Mouse (Mus musculus) ZHBTc4 (cell line): ENCODE data around the gene Txndc5.

Experiments used
- DNase-seq: peaks from one replicate; pipeline ENCODE4 v3.0.0-alpha.2; 2011; ENCODE audit warnings: low read depth, low spot score

Txndc5 gene

GRCm38 (mm10) chr13:38526116-38526515 is 2.5 kb downstream of the Txndc5 start:
- no peak for DNase-seq

DNA sequence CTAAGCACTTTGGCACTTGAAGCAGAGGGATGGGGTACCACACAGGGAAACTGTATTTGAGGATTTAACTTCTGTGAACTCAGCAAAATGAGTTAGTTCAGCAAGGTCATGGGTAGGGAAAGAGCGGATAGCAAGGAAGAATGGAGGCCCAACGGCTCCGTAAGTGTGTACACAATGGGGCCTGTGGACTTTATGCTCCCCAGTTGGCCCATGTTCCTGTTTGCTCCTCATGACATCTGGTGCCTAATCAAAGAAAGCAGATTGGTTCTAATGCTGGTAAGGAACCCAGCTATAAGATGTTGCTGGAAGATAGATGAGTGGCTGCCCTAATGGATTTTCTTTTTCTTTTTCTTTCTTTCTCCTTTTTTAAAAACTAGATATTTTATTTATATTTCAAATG is 3.4 kb downstream of the Txndc5 start:
- DNase-seq, result no peak

DNA sequence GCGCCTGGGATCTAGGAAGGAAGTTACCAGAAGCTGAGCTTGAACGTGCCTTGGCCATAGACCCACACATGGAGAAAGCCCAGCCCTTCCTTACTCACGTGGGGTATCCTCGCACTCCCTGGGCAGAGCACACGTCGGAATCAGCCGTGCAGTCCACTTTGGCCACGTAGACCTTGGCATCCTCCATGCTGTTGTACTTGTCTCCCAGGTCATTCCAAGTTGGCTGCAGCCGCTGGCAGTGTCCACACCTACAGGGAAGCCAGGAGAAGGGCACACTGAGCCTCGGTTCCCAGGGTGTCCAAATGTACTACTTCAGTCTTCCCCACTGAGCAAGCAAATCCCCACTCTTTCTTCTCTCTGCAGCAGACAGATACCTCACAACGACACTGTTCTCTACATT is 5.4 kb downstream of the Txndc5 start:
- no peak for DNase-seq

GRCm38 (mm10) chr13:38522056-38522654 is 6.5 kb downstream of the Txndc5 start:
- no peak for DNase-seq

- DNase-seq, result no peak
Observed at GRCm38 (mm10) chr13:38520299-38520698, 8.3 kb downstream of the Txndc5 start.

- no peak for DNase-seq
Observed at GRCm38 (mm10) chr13:38516582-38516981, 12.0 kb downstream of the Txndc5 start.

GRCm38 (mm10) chr13:38515845-38516244 is 12.8 kb downstream of the Txndc5 start:
- no peak for DNase-seq

DNA sequence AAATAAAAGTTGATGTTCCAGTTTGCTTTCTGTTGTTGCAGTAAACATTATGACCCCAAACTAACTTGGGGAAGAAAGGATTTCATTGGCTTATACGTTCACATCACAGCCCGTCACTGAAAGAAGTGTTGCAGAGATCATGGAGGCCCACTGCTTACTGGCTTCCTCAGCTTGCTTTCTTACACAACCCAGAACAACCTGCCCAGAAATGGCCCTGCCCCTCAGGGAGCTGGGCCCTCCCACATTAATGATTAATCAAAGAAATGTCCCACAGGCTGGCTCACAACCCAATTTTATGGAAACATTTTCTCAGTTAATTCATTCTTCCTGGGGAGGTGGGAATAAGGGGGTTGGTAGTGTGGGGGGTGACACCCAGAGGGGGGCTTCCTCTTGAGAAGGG is 13.2 kb downstream of the Txndc5 start:
- no peak for DNase-seq

DNA sequence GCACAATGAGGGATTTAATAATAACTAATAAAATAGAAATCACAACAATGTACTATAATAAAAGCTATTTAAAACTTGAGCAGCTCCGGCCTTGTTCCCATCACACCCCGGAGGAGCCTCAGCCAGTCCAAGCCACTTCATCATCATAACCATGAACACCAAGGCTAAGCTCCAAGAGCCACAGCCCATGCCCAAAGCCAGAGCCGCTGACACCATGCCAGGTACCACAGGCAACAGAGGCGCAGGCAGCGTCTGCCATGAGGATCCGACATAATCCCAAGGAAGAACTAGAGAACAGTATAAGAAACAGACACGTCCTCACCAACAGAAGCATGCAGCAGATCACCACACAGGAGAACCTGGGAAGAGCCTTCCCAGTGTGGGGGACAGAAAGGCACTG is 14.7 kb downstream of the Txndc5 start:
- DNase-seq, result no peak

GRCm38 (mm10) chr13:38511979-38512378 is 16.6 kb downstream of the Txndc5 start:
- peak; percentile 75 for DNase-seq

DNA sequence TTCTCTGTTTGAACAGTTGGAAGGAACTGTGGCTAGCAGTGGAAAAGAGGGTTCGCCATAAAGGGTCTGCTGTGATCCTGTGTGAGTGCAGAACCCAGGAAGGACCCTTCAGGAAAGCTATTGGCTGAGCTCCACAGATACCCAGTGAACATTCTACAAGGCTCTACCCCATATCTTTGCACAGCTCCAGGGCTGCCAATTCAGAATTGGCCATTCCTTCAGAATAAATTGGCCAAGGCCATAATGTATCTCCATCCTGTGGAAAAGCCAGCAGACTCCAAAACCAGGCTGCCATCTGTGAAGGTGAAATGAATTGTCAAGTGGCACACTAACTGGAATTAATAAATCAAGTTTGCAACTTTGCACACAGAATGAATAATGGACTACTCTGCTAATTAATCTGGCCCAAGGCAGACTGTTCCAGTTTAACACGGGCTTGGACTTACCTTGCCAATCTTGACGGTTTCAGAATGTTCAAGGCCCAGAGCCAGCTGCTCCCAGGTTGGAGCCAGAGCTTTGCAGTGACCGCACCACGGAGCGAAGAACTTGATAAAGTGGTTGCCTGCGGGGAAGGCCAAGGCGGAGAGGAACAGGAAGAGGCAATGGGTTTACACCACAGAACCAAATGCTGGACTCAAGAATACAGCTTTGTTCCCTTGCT is 18.8 kb downstream of the Txndc5 start:
- DNase-seq, result no peak

DNA sequence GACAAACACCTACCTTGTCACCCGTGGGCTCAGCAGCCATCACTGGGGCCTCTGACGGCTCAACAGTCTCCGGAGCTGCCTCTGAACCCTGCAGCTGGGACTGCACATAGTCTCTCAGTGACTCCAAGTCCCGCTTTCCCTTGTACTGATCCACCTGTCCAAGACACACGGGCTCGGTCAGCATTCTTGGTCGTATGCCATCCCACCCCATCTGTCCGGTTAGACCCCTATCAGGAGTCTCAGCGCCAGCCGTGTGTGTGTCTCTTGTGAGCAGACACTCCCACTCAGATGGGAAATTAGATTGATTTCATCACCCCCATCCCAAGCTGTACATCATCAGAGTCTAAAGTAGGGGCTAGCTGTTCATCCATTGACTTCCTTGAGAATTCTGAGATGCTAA is 21.7 kb downstream of the Txndc5 start:
- no peak for DNase-seq

GRCm38 (mm10) chr13:38506320-38506719 is 22.3 kb downstream of the Txndc5 start:
- peak; percentile 45 for DNase-seq

- peak; percentile 76 for DNase-seq
Observed at GRCm38 (mm10) chr13:38503137-38503849, 25.3 kb downstream of the Txndc5 start.

DNA sequence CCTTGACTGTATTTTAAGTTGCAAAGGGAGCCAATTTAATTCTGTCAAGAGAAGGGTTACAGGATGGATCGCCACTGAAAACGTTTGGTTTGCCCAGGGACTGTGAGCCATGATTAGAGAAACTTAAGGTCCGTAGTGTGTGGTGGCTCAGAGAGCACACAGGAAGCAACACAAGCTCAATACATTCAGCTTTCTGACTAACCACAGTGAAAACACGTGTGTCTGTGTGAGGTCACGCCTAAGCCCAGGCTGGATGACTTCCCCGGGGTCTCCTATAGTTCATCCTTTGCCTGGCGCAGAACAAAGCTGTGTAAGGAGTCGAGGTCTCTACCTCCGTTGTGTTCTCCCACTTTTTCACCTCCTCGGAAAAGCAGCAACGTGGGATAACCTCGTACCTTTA is 27.3 kb downstream of the Txndc5 start:
- no peak for DNase-seq

GRCm38 (mm10) chr13:38496715-38497114 is 31.9 kb downstream of the Txndc5 start:
- DNase-seq, result no peak

GRCm38 (mm10) chr13:38486767-38487166 is 41.9 kb downstream of the Txndc5 start:
- no peak for DNase-seq

DNA sequence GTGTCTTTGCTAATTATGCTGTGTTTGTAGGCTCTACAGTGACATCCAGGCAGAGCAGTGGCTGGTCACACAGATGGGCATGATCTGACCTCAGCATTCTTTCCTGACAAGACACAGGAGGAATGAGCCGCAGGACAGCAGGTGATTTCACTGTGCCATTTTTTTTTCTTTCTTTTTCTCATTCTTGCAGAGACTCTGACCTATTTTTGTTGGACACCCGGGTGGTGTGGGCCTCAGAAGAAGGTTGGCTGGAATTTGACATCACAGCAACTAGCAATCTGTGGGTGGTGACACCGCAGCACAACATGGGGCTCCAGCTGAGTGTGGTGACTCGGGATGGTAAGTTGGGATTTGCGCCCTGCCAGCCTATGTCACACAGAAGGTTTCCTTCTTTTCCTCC is 43.9 kb downstream of the Txndc5 start:
- DNase-seq, result no peak

DNA sequence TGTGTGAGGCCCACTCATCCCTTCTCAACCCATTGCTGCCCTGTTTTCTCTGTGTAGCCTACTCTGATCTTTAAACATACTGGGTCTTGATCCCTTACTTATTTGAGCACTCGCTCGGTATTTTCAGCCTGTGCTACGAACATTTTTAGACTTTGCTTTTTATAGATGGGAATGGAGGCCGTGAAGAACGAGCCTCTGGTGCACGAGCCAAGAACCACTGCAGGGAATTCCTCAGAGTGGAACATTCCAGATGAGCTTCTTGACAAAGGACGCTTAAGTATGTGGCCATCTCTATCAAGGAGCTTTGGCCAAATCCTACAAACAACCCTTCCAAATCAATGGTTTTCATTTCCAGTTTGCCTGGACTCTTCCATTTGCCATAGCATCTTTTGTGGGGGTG is 47.6 kb downstream of the Txndc5 start:
- no peak for DNase-seq

GRCm38 (mm10) chr13:38476936-38477335 is 51.7 kb downstream of the Txndc5 start:
- DNase-seq, result peak; percentile 21

DNA sequence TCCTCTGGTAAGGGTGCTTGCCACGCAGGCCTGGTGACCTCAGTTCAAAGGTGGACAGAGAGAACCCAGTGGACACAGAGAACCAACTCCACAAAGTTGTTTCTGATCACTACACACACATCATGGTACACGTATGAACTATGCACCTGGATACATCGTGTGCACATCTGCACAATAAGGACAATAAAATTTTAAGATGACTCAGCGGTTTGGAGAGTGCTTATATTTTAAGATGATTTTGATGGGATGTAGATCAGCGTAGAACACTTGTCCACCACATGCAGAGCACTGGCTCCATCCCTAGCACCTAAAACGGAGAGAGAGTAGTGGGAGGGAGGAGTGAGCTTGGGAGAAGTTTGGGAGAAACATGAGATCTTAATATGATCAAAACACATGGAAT is 55.1 kb downstream of the Txndc5 start:
- DNase-seq, result no peak

DNA sequence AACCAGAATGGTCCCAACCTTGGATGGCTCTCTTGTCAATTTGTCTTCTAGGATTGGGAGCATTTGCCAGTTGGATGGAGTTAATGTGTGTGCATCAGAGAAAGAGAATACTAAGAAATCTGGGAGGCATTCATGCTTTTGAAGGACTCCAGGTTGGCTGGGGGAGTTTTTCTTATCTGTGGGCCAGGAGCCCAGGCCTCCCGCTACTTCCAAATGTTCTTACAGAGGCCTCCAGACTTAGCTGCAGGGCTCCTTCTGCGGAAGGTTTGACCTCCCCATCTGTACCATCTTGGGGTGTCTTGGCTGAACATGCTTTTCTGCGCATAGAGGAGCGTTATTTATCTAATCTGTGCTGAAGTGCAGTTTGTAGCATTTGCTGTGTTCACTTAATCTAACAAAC is 56.0 kb downstream of the Txndc5 start:
- no peak for DNase-seq

DNA sequence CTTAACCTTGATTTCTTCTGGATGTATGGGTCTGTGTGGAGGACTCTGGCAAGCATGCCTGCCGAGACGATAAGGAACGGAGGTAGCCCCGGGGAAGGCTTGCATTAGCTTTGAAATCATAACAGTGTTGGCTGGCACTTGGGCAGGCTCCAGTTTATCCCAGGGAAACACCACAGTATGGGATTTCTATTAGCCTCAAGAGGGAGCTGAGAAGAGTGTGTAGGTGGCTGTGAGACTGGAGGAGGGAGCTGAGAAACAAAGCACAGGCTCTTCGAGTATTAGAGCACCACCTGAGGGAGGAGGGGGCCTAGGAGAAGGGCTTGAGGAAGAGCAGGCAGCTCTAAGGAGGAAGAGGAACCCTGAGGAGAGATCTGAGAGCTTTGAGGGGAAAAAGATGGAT is 57.7 kb downstream of the Txndc5 start:
- DNase-seq, result no peak
